Mouse (Mus musculus) gastrocnemius, adult 2 months (tissue): ENCODE data around the gene Muc13. TPM values are rescaled to one million over a fixed set of nuclear protein-coding genes. Genes with fewer than 3 reads are reported as not detected.
A peak's percentile ranks its signal among the peaks of the same experiment; 100 is the strongest.

Source experiments
- DNase-seq: peaks from one replicate; pipeline ENCODE4 v3.0.0; 2022
- H3K27ac ChIP-seq: fragments of 200-600 bp; 2 replicates; pipeline ENCODE4 v1.8.1; 2022; ENCODE audit warnings: mild to moderate bottlenecking
- H3K4me3 ChIP-seq: fragments of 200-600 bp; 2 replicates; pipeline ENCODE4 v1.8.1; 2022; ENCODE audit warnings: mild to moderate bottlenecking, moderate library complexity
- CTCF ChIP-seq: fragments of 200-600 bp; IDR thresholded peaks from 2 replicates; pipeline ENCODE4 v1.8.1; 2022; ENCODE audit warnings: antibody characterized with exemption, mild to moderate bottlenecking, moderate library complexity
- intact Hi-C: fragments of 180-260 bp; cut with DNase I; formaldehyde crosslinking; loops from one replicate; pipeline ENCODE4 v1.15.1; 2025
- total RNA-seq, 2 experiments: library from RNA; stranded (reverse); gene quantifications; 2 replicates each; pipeline ENCODE4 v1.2.3; 2021

The Muc13 gene
- total RNA-seq, 2 experiments from 2014 or later: not detected

GRCm38 (mm10) chr16:33818413-33819165, 24.8 kb downstream of the Muc13 start:
- no peak for DNase-seq
- H3K27ac ChIP-seq: no peak overlapping the region
- intact Hi-C loops: no loop called here
- TF ChIP-seq CTCF: no peak
- H3K4me3 ChIP-seq: no peak overlapping the region

- DNase-seq: peak; percentile 85
- Histone ChIP-seq H3K4me3 (no peak overlapping the region), H3K27ac (no peak overlapping the region)
- peak; percentile 88 for TF ChIP-seq CTCF
- intact Hi-C loops: loop anchor here (1.0 kb wide), 2 partner anchors 131 to 168 kb away; no protein-coding TSS in a partner anchor
These were observed 26.7 kb downstream of the Muc13 start for GRCm38 (mm10) chr16:33820269-33821178.

GRCm38 (mm10) chr16:33824603-33825002, 30.8 kb downstream of the Muc13 start:
- intact Hi-C loops: no loop called here
- DNase-seq: no peak
- H3K4me3 ChIP-seq: no peak overlapping the region
- no peak overlapping the region for H3K27ac ChIP-seq
- TF ChIP-seq CTCF: no peak

DNA sequence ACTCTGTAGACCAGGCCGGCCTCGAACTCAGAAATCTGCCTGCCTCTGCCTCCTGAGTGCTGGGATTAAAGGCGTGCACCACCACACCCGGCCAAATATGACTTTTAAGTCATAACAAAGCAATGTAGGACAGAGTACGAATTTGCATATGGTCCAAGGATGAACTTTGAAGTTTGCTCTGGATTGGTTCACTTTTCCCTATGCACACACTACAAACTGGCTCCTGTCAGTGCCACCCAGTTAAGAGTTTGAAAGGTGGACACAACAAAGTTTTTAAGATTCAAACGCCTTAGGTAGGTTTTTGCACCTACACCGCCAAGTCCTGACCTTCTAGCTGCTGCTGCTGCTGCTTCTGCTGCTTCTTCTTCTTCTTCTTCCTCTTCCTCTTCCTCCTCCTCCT, 34.7 kb downstream of the Muc13 start:
- intact Hi-C loops: no loop called here
- no peak overlapping the region for H3K4me3 ChIP-seq
- no peak for DNase-seq
- no peak for TF ChIP-seq CTCF
- H3K27ac ChIP-seq: no peak overlapping the region

- intact Hi-C loops: no loop called here
- Histone ChIP-seq H3K27ac (peak within 1 kb of the TSS; percentile 96), H3K4me3 (peak within 1 kb of the TSS; percentile 97)
- DNase-seq: peak; percentile 93
- TF ChIP-seq CTCF: no peak
These were observed 35.5 kb downstream of the Muc13 start, which contains the start of gene Itgb5 for GRCm38 (mm10) chr16:33829301-33829831. Gene Itgb5 (plus strand): TSS chr16:33829665.

DNA sequence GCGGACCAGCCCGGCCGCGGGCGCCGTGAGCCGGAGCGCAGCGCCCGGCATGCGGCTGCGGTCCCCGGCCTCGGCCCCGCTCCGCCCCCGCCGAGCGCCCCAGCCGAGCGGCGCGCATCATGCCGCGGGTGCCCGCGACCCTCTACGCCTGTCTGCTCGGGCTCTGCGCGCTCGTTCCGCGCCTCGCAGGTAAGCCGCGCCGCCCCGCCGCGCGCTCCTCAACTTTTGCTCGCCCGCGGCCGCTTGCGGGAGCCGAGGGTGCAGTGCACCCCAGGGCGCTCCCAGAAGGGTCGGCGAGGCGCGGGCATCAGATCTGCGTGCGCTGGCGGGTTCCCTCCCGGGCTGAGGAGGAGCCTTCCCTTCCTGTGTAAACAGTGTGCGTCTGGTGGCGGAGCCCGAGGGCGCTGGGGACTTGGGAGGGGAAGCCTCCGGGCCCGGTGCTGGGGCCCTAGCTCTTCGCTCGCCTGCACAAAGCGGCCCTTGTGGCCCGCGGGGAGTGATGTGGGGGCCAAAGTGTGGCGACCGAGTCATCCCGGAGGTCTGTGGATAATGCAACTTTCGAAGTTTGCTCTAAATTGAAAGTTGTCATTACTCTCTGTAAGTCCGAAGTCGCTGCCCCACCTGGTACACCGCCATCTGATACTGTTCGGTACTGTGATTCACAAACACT, 36.1 kb downstream of the Muc13 start:
- peak; percentile 76 for DNase-seq
- H3K27ac ChIP-seq: peak overlapping the region; percentile 96
- TF ChIP-seq CTCF: no peak
- intact Hi-C loops: loop anchor here (2.0 kb wide), 2 partner anchors 63 to 281 kb away; no protein-coding TSS in a partner anchor
- H3K4me3 ChIP-seq: peak overlapping the region; percentile 97

DNA sequence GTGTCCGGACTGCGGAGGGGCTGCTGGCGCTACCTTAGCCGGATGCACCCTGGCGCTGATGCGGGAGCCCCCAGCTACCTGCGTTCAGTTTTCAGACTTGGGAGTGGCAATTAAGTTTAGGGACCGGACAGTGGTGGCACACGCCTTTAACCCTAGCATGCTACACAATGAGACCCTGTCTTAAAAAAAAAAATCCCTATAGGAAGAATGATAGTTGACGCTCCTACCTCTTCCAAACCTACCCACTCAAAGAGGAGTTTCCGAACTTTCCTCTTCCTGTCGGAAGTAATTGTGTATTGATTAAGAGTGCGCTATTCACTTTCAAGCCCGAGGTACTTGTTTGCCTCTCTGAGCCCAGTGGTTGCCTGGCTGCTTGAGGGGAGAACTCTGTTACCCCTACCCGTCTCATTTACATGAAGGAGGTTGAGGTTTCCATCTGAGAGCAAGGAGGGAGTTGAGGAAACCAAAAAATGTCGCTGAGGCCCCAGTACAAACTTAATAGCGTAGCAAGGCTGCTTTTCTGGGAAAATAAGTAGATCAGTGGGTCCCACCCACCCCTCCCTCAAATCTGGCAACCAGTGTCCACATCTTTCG, 36.8 kb downstream of the Muc13 start:
- intact Hi-C loops: loop anchor here (2.0 kb wide), 2 partner anchors 62 to 280 kb away; no protein-coding TSS in a partner anchor
- DNase-seq: no peak
- no peak for TF ChIP-seq CTCF

GRCm38 (mm10) chr16:33832057-33832456, 38.2 kb downstream of the Muc13 start:
- H3K27ac ChIP-seq: peak overlapping the region; percentile 80; the same call in 1 of the 2 replicates

More for the DNA sequence above, 36.8 kb downstream of the Muc13 start:
- peak overlapping the region; percentile 96 for H3K27ac ChIP-seq
- H3K4me3 ChIP-seq: peak overlapping the region; percentile 97

GRCm38 (mm10) chr16:33832728-33833428, 39.0 kb downstream of the Muc13 start:
- H3K4me3 ChIP-seq: peak overlapping the region; percentile 61
- intact Hi-C loops: no loop called here
- no peak for DNase-seq
- no peak for TF ChIP-seq CTCF
- H3K27ac ChIP-seq: peak overlapping the region; percentile 80

More at GRCm38 (mm10) chr16:33832057-33832456, 38.2 kb downstream of the Muc13 start:
- no peak for DNase-seq
- intact Hi-C loops: no loop called here
- TF ChIP-seq CTCF: no peak
- no peak overlapping the region for H3K4me3 ChIP-seq

DNA sequence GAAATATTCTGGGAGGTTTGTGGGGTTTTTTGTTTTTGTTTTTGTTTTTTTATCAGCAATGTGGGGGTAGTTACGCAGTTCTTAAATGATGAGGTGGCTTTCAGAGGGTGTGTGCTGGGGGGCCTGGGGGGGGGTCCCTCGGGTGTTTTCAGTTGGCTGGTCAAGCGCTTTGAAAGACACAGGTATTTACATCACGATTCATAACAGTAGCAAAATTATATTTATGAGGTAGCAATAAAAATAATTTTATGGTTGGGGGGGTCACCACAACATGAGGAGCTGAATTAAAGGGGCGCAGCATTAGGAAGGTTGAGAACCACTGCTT, 39.6 kb downstream of the Muc13 start:
- DNase-seq: no peak
- no peak for TF ChIP-seq CTCF
- H3K27ac ChIP-seq: peak overlapping the region; percentile 80
- peak overlapping the region; percentile 61 for H3K4me3 ChIP-seq
- intact Hi-C loops: no loop called here

DNA sequence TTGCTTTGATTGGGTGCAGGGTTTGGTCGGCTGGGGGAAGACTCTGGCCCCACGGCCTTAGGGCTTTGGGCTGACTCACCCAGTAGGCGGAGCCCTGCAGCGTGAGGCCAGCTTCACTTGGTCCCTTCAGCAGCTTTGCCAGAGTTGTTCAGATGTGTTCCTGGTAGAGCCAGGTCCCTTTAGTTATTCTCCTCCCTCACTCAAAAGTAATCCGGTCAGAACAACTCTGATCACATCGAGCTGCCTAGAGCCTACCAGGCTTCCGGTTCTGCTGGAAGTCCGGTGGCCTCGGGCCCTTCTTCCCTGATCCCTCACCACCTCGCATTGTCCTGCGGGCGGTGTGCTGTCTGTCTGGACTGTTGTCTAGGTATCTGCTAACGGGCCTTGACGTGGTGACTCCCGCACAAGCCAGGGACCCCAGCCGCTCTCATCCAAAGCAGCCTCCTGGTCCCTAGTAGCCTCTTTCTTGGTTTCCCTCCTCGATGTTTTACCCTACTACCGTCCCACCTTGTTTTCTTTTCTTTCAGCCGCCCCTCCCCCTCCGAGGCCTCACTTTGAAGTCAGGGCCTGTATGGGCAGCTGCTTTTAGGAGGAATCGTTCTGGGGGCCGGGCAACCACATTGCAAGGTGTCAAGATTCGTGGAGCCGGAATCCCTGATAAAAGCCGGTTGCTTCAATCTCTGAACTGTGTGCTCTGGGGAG, 40.1 kb downstream of the Muc13 start:
- H3K4me3 ChIP-seq: peak overlapping the region; percentile 61
- peak overlapping the region; percentile 80 for H3K27ac ChIP-seq

More for the DNA sequence above, 40.1 kb downstream of the Muc13 start:
- DNase-seq: peak; percentile 73
- intact Hi-C loops: no loop called here
- peak; percentile 27; the same call in 1 of the 2 replicates for TF ChIP-seq CTCF
